Mouse (Mus musculus) liver, embryonic 14.5 days (tissue): ENCODE measurements around the gene Fancd2.

Experiments used
- CTCF ChIP-seq: IDR thresholded peaks from 2 replicates; pipeline ENCODE4 v1.5.1; 2016; ENCODE audit warnings: antibody characterized with exemption, low read depth, control low read depth
- EP300 ChIP-seq: IDR thresholded peaks from 2 replicates; pipeline ENCODE4 v1.6.1; 2016; ENCODE audit warnings: antibody characterized with exemption, low read depth

GRCm38 (mm10) chr6:113630322-113630721 is 98.8 kb downstream of the Fancd2 start:
- TF ChIP-seq CTCF (no peak), EP300 (no peak)
